Mouse (Mus musculus) myocyte (in vitro differentiated cells): ENCODE measurements at regions not wholly inside any gene's neighbourhood (a gene's known extent, or its start where the extent isn't known, plus 50 kb on each side); places are given as distances from the start of the nearest gene placed in this dataset.

Source experiments
- H3K27me3 ChIP-seq: one replicate; pipeline ENCODE4 v1.6.1; 2011; ENCODE audit not compliant: control insufficient read depth, insufficient read depth, insufficient read length
- H3K36me3 ChIP-seq: one replicate; pipeline ENCODE4 v1.6.1; 2011; ENCODE audit not compliant: control insufficient read depth, insufficient read depth
- H3K4me2 ChIP-seq: one replicate; pipeline ENCODE4 v1.6.1; 2011; ENCODE audit warnings: low read depth, control low read depth
- H3K4me3 ChIP-seq: one replicate; pipeline ENCODE4 v1.5.1; 2011; ENCODE audit warnings: mild to moderate bottlenecking, control low read depth, moderate library complexity
- H3K79me2 ChIP-seq: one replicate; pipeline ENCODE4 v1.6.1; 2011; ENCODE audit not compliant: control insufficient read depth, insufficient read depth
- H3ac ChIP-seq: one replicate; pipeline ENCODE4 v1.6.1; 2011; ENCODE audit not compliant: control insufficient read depth, insufficient read length
- CEBPB ChIP-seq: IDR thresholded peaks from 2 replicates; pipeline ENCODE4 v1.6.1; 2011; ENCODE audit warnings: mild to moderate bottlenecking, moderate library complexity; ENCODE audit not compliant: poor library complexity, insufficient read depth, severe bottlenecking
- E2F4 ChIP-seq: IDR thresholded peaks from one replicate; pipeline ENCODE4 v1.6.1; 2011; ENCODE audit warnings: mild to moderate bottlenecking, control low read depth, moderate library complexity; ENCODE audit not compliant: insufficient read depth
- MAX ChIP-seq: IDR thresholded peaks from one replicate; pipeline ENCODE4 v1.6.1; 2011; ENCODE audit warnings: low read depth, mild to moderate bottlenecking, control low read depth
- MYOD1 ChIP-seq, 3 experiments: IDR thresholded peaks; one replicate each; pipeline ENCODE4 v1.6.1; 2011; ENCODE audit warnings: control low read depth in 2 of 3, low read depth in 2 of 3, mild to moderate bottlenecking in 2 of 3, moderate library complexity in 1 of 3; ENCODE audit not compliant: insufficient read length in 2 of 3, control insufficient read depth in 1 of 3
- MYOG ChIP-seq, 3 experiments: IDR thresholded peaks; one replicate each; pipeline ENCODE4 v1.6.1; 2011; ENCODE audit warnings: control low read depth in 2 of 3, low read depth in 2 of 3, mild to moderate bottlenecking in 2 of 3; ENCODE audit not compliant: insufficient read length in 2 of 3, control insufficient read depth in 1 of 3, insufficient read depth in 1 of 3
- POLR2A ChIP-seq: IDR thresholded peaks from one replicate; pipeline ENCODE4 v1.6.1; 2011; ENCODE audit warnings: low read depth, mild to moderate bottlenecking, control low read depth, moderate library complexity; ENCODE audit not compliant: insufficient read length
- POLR2AphosphoS2 ChIP-seq: IDR thresholded peaks from one replicate; pipeline ENCODE4 v1.6.1; 2011; ENCODE audit warnings: low read depth, control low read depth; ENCODE audit not compliant: insufficient read length
- REST ChIP-seq: IDR thresholded peaks from one replicate; pipeline ENCODE4 v1.6.1; 2011; ENCODE audit warnings: mild to moderate bottlenecking, control low read depth, moderate library complexity; ENCODE audit not compliant: insufficient read depth, insufficient read length
- SRF ChIP-seq: IDR thresholded peaks from one replicate; pipeline ENCODE4 v1.6.1; 2011; ENCODE audit warnings: low read depth; ENCODE audit not compliant: control insufficient read depth, insufficient read length
- TCF12 ChIP-seq: IDR thresholded peaks from one replicate; pipeline ENCODE4 v1.6.1; 2011; ENCODE audit warnings: mild to moderate bottlenecking, control low read depth; ENCODE audit not compliant: poor library complexity, insufficient read depth, severe bottlenecking
- TCF3 ChIP-seq: IDR thresholded peaks from one replicate; pipeline ENCODE4 v1.6.1; 2011; ENCODE audit warnings: low read depth, control low read depth; ENCODE audit not compliant: insufficient read length
- USF1 ChIP-seq: IDR thresholded peaks from one replicate; pipeline ENCODE4 v1.6.1; 2011; ENCODE audit warnings: low read depth, mild to moderate bottlenecking, control low read depth, moderate library complexity

GRCm38 (mm10) chr13:44441061-44441460, 288.2 kb upstream of the Jarid2 start:
- TF ChIP-seq POLR2A (no peak), MAX (no peak), TCF3 (no peak), TCF12 (no peak), E2F4 (no peak), MYOD1 (IDR thresholded peaks at IDR 0.05; ENCODE audit: control insufficient read depth in 1 of 3, insufficient read length in 2 of 3, low read depth in 2 of 3) (no peak), USF1 (no peak), MYOG (IDR thresholded peaks at IDR 0.05; ENCODE audit: control insufficient read depth in 1 of 3, insufficient read depth in 1 of 3, insufficient read length in 2 of 3, low read depth in 2 of 3) (no peak), CEBPB (no peak), POLR2AphosphoS2 (no peak), REST (no peak), SRF (no peak)
- no peak overlapping the region for H3ac ChIP-seq
- no peak overlapping the region for H3K4me3 ChIP-seq
- no peaks in the 10 kb centered on the region for H3K36me3 ChIP-seq
- H3K27me3 ChIP-seq, result no peaks in the 10 kb centered on the region
- no peak overlapping the region for H3K4me2 ChIP-seq
- no peaks in the 10 kb centered on the region for H3K79me2 ChIP-seq

GRCm38 (mm10) chr13:44449216-44449830, 280.0 kb upstream of the Jarid2 start:
- no peak overlapping the region for H3ac ChIP-seq
- H3K4me2 ChIP-seq, result no peak overlapping the region
- H3K36me3 ChIP-seq, result no peaks in the 10 kb centered on the region
- no peak overlapping the region for H3K4me3 ChIP-seq
- H3K27me3 ChIP-seq, result no peaks in the 10 kb centered on the region
- TF ChIP-seq TCF12, result no peak
- no peak for TF ChIP-seq MYOG (IDR thresholded peaks at IDR 0.05; ENCODE audit: control insufficient read depth in 1 of 3, insufficient read depth in 1 of 3, insufficient read length in 2 of 3, low read depth in 2 of 3)
- TF ChIP-seq POLR2AphosphoS2, result no peak
- no peak for TF ChIP-seq SRF
- no peak for TF ChIP-seq CEBPB
- no peak for TF ChIP-seq MAX
- H3K79me2 ChIP-seq, result no peaks in the 10 kb centered on the region

- Histone ChIP-seq H3K4me2 (no peak overlapping the region), H3K79me2 (no peaks in the 10 kb centered on the region), H3K27me3 (no peaks in the 10 kb centered on the region), H3K36me3 (no peaks in the 10 kb centered on the region), H3ac (no peak overlapping the region), H3K4me3 (no peak overlapping the region)
- no peak for TF ChIP-seq POLR2AphosphoS2
- no peak for TF ChIP-seq MYOD1 (IDR thresholded peaks at IDR 0.05; ENCODE audit: control insufficient read depth in 1 of 3, insufficient read length in 2 of 3, low read depth in 2 of 3)
- TF ChIP-seq MAX, result no peak
- TF ChIP-seq POLR2A, result no peak
- no peak for TF ChIP-seq USF1
- TF ChIP-seq TCF3, result no peak
- TF ChIP-seq E2F4, result no peak
- TF ChIP-seq MYOG (IDR thresholded peaks at IDR 0.05; ENCODE audit: control insufficient read depth in 1 of 3, insufficient read depth in 1 of 3, insufficient read length in 2 of 3, low read depth in 2 of 3), result no peak
- TF ChIP-seq CEBPB, result no peak
- TF ChIP-seq REST, result no peak
- no peak for TF ChIP-seq SRF
- TF ChIP-seq TCF12, result no peak
These were observed 278.1 kb upstream of the Jarid2 start for GRCm38 (mm10) chr13:44451224-44451623.

- Histone ChIP-seq H3K27me3 (no peaks in the 10 kb centered on the region), H3ac (no peak overlapping the region), H3K79me2 (no peaks in the 10 kb centered on the region), H3K36me3 (no peaks in the 10 kb centered on the region), H3K4me3 (no peak overlapping the region), H3K4me2 (no peak overlapping the region)
- TF ChIP-seq MYOD1 (IDR thresholded peaks at IDR 0.05; ENCODE audit: control insufficient read depth in 1 of 3, insufficient read length in 2 of 3, low read depth in 2 of 3), result no peak
- TF ChIP-seq USF1, result no peak
- no peak for TF ChIP-seq REST
- no peak for TF ChIP-seq TCF12
- no peak for TF ChIP-seq E2F4
- no peak for TF ChIP-seq SRF
- TF ChIP-seq MYOG (IDR thresholded peaks at IDR 0.05; ENCODE audit: control insufficient read depth in 1 of 3, insufficient read depth in 1 of 3, insufficient read length in 2 of 3, low read depth in 2 of 3), result no peak
- TF ChIP-seq POLR2AphosphoS2, result no peak
- no peak for TF ChIP-seq POLR2A
- TF ChIP-seq MAX, result no peak
- TF ChIP-seq CEBPB, result no peak
- no peak for TF ChIP-seq TCF3
These were observed 276.1 kb upstream of the Jarid2 start for GRCm38 (mm10) chr13:44453131-44453530.
